Mouse (Mus musculus) frontal cortex, postnatal 10 days (tissue): ENCODE data around the gene Gpbp1.

Experiments used
- DNase-seq, 2 experiments: peaks; one replicate each; pipeline ENCODE4 v3.0.0; 2022; ENCODE audit warnings: low spot score in 2 of 2, mixed read lengths in 1 of 2

Gene Gpbp1

GRCm38 (mm10) chr13:111467350-111467749, 22.6 kb downstream of the Gpbp1 start:
- no peak for DNase-seq

GRCm38 (mm10) chr13:111461424-111461823, 28.5 kb downstream of the Gpbp1 start:
- DNase-seq: no peak

- DNase-seq: no peak
Measured at GRCm38 (mm10) chr13:111456790-111457189, 33.1 kb downstream of the Gpbp1 start.

GRCm38 (mm10) chr13:111444325-111444724, 45.6 kb downstream of the Gpbp1 start:
- no peak for DNase-seq

- no peak for DNase-seq
Measured at GRCm38 (mm10) chr13:111431174-111431573, 58.7 kb downstream of the Gpbp1 start.

- no peak for DNase-seq
Measured at GRCm38 (mm10) chr13:111421330-111421729, 68.6 kb downstream of the Gpbp1 start.

- DNase-seq: no peak
Measured at GRCm38 (mm10) chr13:111418087-111418486, 71.8 kb downstream of the Gpbp1 start.

GRCm38 (mm10) chr13:111413156-111413555, 76.8 kb downstream of the Gpbp1 start:
- DNase-seq: peak in 1 of 2 experiments; percentile 49

- no peak for DNase-seq
Measured at GRCm38 (mm10) chr13:111410831-111411230, 79.1 kb downstream of the Gpbp1 start.

GRCm38 (mm10) chr13:111406859-111407389, 83.0 kb downstream of the Gpbp1 start:
- DNase-seq: no peak

- DNase-seq: no peak
Measured at GRCm38 (mm10) chr13:111405956-111406355, 84.0 kb downstream of the Gpbp1 start.

GRCm38 (mm10) chr13:111397600-111398151, 92.2 kb downstream of the Gpbp1 start:
- DNase-seq: no peak

- no peak for DNase-seq
Measured at GRCm38 (mm10) chr13:111397061-111397460, 92.8 kb downstream of the Gpbp1 start.

GRCm38 (mm10) chr13:111395528-111395927, 94.4 kb downstream of the Gpbp1 start:
- DNase-seq: no peak

GRCm38 (mm10) chr13:111394904-111395303, 95.0 kb downstream of the Gpbp1 start:
- no peak for DNase-seq

- DNase-seq: no peak
Measured at GRCm38 (mm10) chr13:111394341-111394740, 95.6 kb downstream of the Gpbp1 start.

- DNase-seq: no peak
Measured at GRCm38 (mm10) chr13:111393426-111393825, 96.5 kb downstream of the Gpbp1 start.

- no peak for DNase-seq
Measured at GRCm38 (mm10) chr13:111391426-111391825, 98.5 kb downstream of the Gpbp1 start.

GRCm38 (mm10) chr13:111391011-111391410, 98.9 kb downstream of the Gpbp1 start:
- DNase-seq: no peak

GRCm38 (mm10) chr13:111384011-111384985, 105.6 kb downstream of the Gpbp1 start:
- DNase-seq: no peak
